Mouse (Mus musculus) intestine, embryonic 16.5 days (tissue): Measurements from ENCODE around the gene Gm10024. TPM values are rescaled to one million over a fixed set of nuclear protein-coding genes. Genes with fewer than 3 reads are reported as not detected.
"Not testable (repeated sequence)": the region's sequence is repeated elsewhere in the genome, so short reads cannot be mapped to it uniquely, and the experiment has no call there.

Experiments used
- ATAC-seq: fragments of 200-750 bp; cut with Nextera tagmentation; 2 replicates; pipeline ENCODE4 v1.8.0; 2017; ENCODE audit warnings: moderate TSS enrichment, moderate library complexity
- H3K27ac ChIP-seq: fragments of 300-500 bp; sonication (generic); 2 replicates; pipeline ENCODE4 v1.5.1; 2014; ENCODE audit warnings: mild to moderate bottlenecking, low read length
- H3K27me3 ChIP-seq: fragments of 300-500 bp; sonication (generic); replicated peaks from 2 replicates; pipeline ENCODE4 v1.6.1; 2014; ENCODE audit warnings: low read length, control low read depth, mixed read lengths; ENCODE audit not compliant: control insufficient read depth, insufficient read depth
- H3K36me3 ChIP-seq: fragments of 300-500 bp; sonication (generic); 2 replicates; pipeline ENCODE4 v1.6.1; 2014; ENCODE audit warnings: low read length, control low read depth; ENCODE audit not compliant: control insufficient read depth, insufficient read depth
- H3K4me1 ChIP-seq: fragments of 300-500 bp; sonication (generic); 2 replicates; pipeline ENCODE4 v1.6.1; 2014; ENCODE audit warnings: low read length, control low read depth, mixed read lengths; ENCODE audit not compliant: control insufficient read depth, insufficient read depth
- H3K4me2 ChIP-seq: fragments of 300-500 bp; sonication (generic); 2 replicates; pipeline ENCODE4 v1.6.1; 2014; ENCODE audit warnings: low read depth, low read length, control low read depth
- H3K4me3 ChIP-seq: fragments of 300-500 bp; sonication (generic); 2 replicates; pipeline ENCODE4 v1.5.1; 2014; ENCODE audit warnings: mild to moderate bottlenecking, low read length
- H3K9ac ChIP-seq: fragments of 300-500 bp; sonication (generic); 2 replicates; pipeline ENCODE4 v1.6.1; 2014; ENCODE audit warnings: low read depth, low read length
- H3K9me3 ChIP-seq: fragments of 300-500 bp; sonication (generic); 2 replicates; pipeline ENCODE4 v1.6.1; 2016; ENCODE audit warnings: low read length, control low read depth; ENCODE audit not compliant: control insufficient read depth
- WGBS: fragments of 180-500 bp; shearing (Covaris S2); extraction: QIAGEN DNeasy Blood & Tissue Kit; methylation state at CpG from one replicate; pipeline ENCODE4 v1.1.7; 2014; 5-methylcytosine and 5-hydroxymethylcytosine counted together
- polyA plus RNA-seq: library from polyadenylated mRNA; unstranded; fragments of >200 nt; fragmentation: Nextera tagmentation; extraction: Ambion mirVana; gene quantifications from 2 replicates; pipeline ENCODE4 v1.2.1, GENCODE M21; 2015

Gm10024 gene
- not detected in 2 replicates for polyA plus RNA-seq

GRCm38 (mm10) chr10:77711157-77711556, at the start of gene Gm10024:
Gene Gm10024 (plus strand): TSS chr10:77711457.
- not testable (repeated sequence) for H3K9me3 ChIP-seq, H3K4me2 ChIP-seq, H3K4me3 ChIP-seq, ATAC-seq, H3K4me1 ChIP-seq, H3K27ac ChIP-seq, H3K9ac ChIP-seq, H3K27me3 ChIP-seq, H3K36me3 ChIP-seq

- Histone ChIP-seq H3K4me3 (no peak overlapping the region), H3K9ac (no peak overlapping the region), H3K27ac (no peak overlapping the region), H3K27me3 (no peaks in the 10 kb centered on the region; the same call in none of the 2 replicates), H3K4me2 (no peak overlapping the region), H3K36me3 (no peaks in the 10 kb centered on the region), H3K4me1 (no peaks in the 10 kb centered on the region), H3K9me3 (no peaks in the 10 kb centered on the region)
- 37% methylated on average over 43 of the region's 43 CpGs for WGBS
- no peak for ATAC-seq
Measured at GRCm38 (mm10) chr10:77663949-77664665, 47.1 kb upstream of the Gm10024 start.

DNA sequence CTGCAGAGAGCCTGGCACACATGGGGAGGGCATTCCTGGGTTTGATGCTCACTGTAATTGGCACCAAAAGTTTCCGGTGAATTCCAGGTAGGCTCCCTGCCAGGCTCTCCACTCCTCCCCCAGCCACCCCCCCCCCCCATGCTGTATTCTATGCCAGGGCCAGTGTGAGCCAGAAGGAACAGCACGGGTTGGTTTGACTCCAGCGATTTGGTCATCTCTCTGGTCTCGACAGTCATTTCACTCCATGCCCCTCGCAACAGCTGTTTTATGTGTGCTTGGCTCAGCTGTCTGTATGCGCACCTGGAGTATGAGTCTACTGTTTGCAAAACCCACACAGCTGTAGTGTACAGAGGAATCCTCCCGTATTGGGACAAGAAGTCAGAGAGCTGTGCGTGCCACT, 44.9 kb upstream of the Gm10024 start:
- H3K4me3 ChIP-seq, result no peak overlapping the region
- H3K4me2 ChIP-seq, result no peak overlapping the region
- no peak overlapping the region for H3K27ac ChIP-seq
- no peaks in the 10 kb centered on the region for H3K36me3 ChIP-seq
- H3K4me1 ChIP-seq, result no peaks in the 10 kb centered on the region
- 61% methylated on average over 8 of the region's 8 CpGs for WGBS
- ATAC-seq, result no peak
- H3K9ac ChIP-seq, result no peak overlapping the region
- H3K9me3 ChIP-seq, result no peaks in the 10 kb centered on the region
- no peaks in the 10 kb centered on the region; the same call in none of the 2 replicates for H3K27me3 ChIP-seq

GRCm38 (mm10) chr10:77667402-77667801, 43.9 kb upstream of the Gm10024 start:
- WGBS, result 82% methylated on average over 4 of the region's 4 CpGs

DNA sequence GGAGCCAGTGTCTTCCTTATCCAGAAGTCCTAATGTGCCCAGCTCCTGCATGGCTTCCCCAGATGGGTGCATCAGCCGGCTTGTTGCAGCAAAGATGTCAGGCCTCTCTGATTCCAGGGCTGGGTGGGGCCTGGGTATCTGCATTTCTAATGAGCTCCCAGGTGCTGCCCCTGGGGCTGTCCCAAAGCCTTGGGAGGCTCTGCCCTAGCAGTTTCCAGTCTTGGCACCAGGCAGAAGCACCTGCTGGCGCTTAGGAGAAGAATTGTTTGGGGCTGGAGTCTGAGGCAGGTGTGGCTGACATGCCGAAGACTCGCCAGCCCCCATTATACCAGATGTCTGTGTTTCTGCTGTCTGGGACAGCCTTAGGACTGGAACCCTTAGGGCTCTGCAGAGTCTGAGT, 40.5 kb upstream of the Gm10024 start:
- no peaks in the 10 kb centered on the region for H3K9me3 ChIP-seq
- H3K27me3 ChIP-seq, result no peaks in the 10 kb centered on the region
- ATAC-seq, result no peak
- no peaks in the 10 kb centered on the region for H3K36me3 ChIP-seq
- H3K27ac ChIP-seq, result no peak overlapping the region
- no peak overlapping the region for H3K4me2 ChIP-seq
- H3K9ac ChIP-seq, result no peak overlapping the region
- no peak overlapping the region for H3K4me3 ChIP-seq
- H3K4me1 ChIP-seq, result no peaks in the 10 kb centered on the region
- 72% methylated on average over 4 of the region's 4 CpGs for WGBS

More at GRCm38 (mm10) chr10:77667402-77667801, 43.9 kb upstream of the Gm10024 start:
- ATAC-seq, result no peak
- Histone ChIP-seq H3K9ac (no peak overlapping the region), H3K27ac (no peak overlapping the region), H3K9me3 (no peaks in the 10 kb centered on the region), H3K4me2 (no peak overlapping the region), H3K36me3 (no peaks in the 10 kb centered on the region), H3K4me3 (no peak overlapping the region), H3K4me1 (no peaks in the 10 kb centered on the region), H3K27me3 (no peaks in the 10 kb centered on the region; the same call in none of the 2 replicates)

- no peaks in the 10 kb centered on the region for H3K4me1 ChIP-seq
- no peaks in the 10 kb centered on the region for H3K9me3 ChIP-seq
- no peak overlapping the region for H3K4me2 ChIP-seq
- ATAC-seq, result peak; percentile 52
- H3K4me3 ChIP-seq, result no peak overlapping the region
- H3K9ac ChIP-seq, result no peak overlapping the region
- H3K27ac ChIP-seq, result no peak overlapping the region
- no peaks in the 10 kb centered on the region for H3K27me3 ChIP-seq
- 38% methylated on average over 4 of the region's 4 CpGs for WGBS
- H3K36me3 ChIP-seq, result no peaks in the 10 kb centered on the region
Measured at GRCm38 (mm10) chr10:77671519-77671918, 39.7 kb upstream of the Gm10024 start.

GRCm38 (mm10) chr10:77673765-77674164, 37.5 kb upstream of the Gm10024 start:
- 57% methylated on average over 13 of the region's 13 CpGs for WGBS
- Histone ChIP-seq H3K9ac (no peak overlapping the region), H3K27me3 (peaks cover 19% of the 10 kb centered on the region)

DNA sequence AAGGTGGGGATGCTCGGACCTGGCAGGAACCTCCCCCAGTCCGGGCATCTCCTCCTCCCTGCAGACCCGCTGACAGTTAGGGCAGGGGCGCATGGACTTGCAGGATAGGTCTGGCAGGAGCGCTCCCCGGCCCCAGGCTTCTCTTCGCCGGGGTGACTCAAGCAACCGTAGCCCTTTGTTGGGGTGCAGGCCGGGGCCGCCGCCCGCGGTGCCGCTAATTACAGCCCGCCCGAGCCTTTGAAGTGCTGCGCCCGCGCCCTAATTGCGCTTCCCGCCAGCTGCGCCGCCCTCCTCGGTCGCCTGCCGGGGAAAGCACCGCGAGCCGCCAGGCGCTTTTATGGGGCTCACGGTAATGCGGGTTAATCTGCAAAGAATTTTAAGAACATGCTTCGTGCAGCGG, 33.7 kb upstream of the Gm10024 start:
- Histone ChIP-seq H3K9me3 (no peaks in the 10 kb centered on the region), H3K27me3 (peaks cover 19% of the 10 kb centered on the region), H3K9ac (no peak overlapping the region), H3K27ac (no peak overlapping the region), H3K36me3 (no peaks in the 10 kb centered on the region), H3K4me2 (peak overlapping the region; percentile 60), H3K4me3 (peak overlapping the region; percentile 34), H3K4me1 (peaks cover 12% of the 10 kb centered on the region)
- WGBS, result under 1% methylated on average over 35 of the region's 35 CpGs
- no peak; the same call in 1 of the 2 replicates for ATAC-seq

More at GRCm38 (mm10) chr10:77673765-77674164, 37.5 kb upstream of the Gm10024 start:
- Histone ChIP-seq H3K36me3 (no peaks in the 10 kb centered on the region), H3K4me2 (no peak overlapping the region), H3K9me3 (no peaks in the 10 kb centered on the region), H3K4me3 (no peak overlapping the region), H3K4me1 (peaks cover 12% of the 10 kb centered on the region), H3K27ac (no peak overlapping the region)
- no peak for ATAC-seq

DNA sequence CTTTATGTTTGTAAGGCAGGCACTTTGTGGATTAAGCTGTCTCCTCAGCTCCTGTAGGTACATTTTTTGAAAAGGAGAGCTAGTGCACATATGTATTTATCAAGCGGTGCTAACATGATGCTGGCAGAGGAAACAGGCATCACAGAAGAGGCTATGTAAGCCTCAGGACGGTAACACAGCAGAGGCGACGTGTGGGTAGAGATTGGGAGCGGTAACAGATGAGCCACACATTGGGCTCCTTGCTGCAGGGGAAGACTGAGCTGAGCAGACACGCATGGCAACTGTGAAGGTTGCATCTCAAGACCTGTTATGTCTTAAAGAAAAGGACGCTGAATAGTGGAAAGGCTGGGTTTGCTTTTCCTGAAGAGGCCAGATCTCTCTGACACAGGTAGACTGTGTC, 28.3 kb upstream of the Gm10024 start:
- ATAC-seq, result no peak
- H3K36me3 ChIP-seq, result no peaks in the 10 kb centered on the region
- peaks cover 7% of the 10 kb centered on the region; the same call in 1 of the 2 replicates for H3K4me1 ChIP-seq
- H3K4me3 ChIP-seq, result no peak overlapping the region
- H3K9ac ChIP-seq, result no peak overlapping the region
- no peak overlapping the region for H3K4me2 ChIP-seq
- H3K27me3 ChIP-seq, result peaks cover 20% of the 10 kb centered on the region
- no peaks in the 10 kb centered on the region for H3K9me3 ChIP-seq
- WGBS, result 80% methylated on average over 7 of the region's 7 CpGs
- H3K27ac ChIP-seq, result no peak overlapping the region
